Mouse (Mus musculus) heart, postnatal 0 days (tissue): ENCODE results near the gene Atf5.
A peak's percentile ranks its signal among the peaks of the same experiment; 100 is the strongest.

ENCODE experiments used
- CTCF ChIP-seq: IDR thresholded peaks from 2 replicates; pipeline ENCODE4 v1.5.1; 2016; ENCODE audit warnings: antibody characterized with exemption, control low read depth, low read depth
- EP300 ChIP-seq: IDR thresholded peaks from 2 replicates; pipeline ENCODE4 v1.6.1; 2016; ENCODE audit warnings: antibody characterized with exemption, low read depth

- TF ChIP-seq EP300 (no peak), CTCF (peak; percentile 30; the same call in 1 of the 2 replicates)
Observed at GRCm38 (mm10) chr7:44823409-44823808, 7.0 kb upstream of the Atf5 start.
